Mouse (Mus musculus): ENCODE data around the gene Nup214. TPM values are rescaled to one million over a fixed set of nuclear protein-coding genes. Genes with fewer than 3 reads are reported as not detected.
"Not testable (repeated sequence)": the region's sequence is repeated elsewhere in the genome, so short reads cannot be mapped to it uniquely, and the experiment has no call there.

Nup214 gene
- total and polyA plus RNA-seq, 3 experiments = 33.1 to 90.8 (median 55.5) TPM

DNA sequence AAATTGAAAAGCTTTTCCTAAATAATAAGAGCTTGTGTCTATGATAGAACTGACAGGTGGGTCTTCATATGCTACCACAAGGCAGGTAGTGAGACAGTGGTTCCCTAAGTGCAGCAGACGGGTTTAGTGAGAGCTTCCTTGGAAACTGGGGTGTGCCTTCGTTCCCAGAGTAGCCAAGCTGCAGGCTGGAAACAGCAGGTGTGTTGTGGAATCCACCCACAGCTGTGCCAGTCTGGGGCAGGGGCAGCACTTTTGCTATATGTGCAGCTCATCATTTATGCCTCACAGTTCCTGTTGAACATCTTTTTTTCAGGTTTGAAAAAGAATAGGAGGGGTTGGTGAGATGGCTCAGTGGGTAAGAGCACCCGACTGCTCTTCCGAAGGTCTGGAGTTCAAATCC lies 50.1 kb downstream of the Nup214 start:
- H3K27me3 ChIP-seq (ENCODE audit: insufficient read depth, low read length) = no peaks in the 10 kb centered on the region
- no peak for TF ChIP-seq TAL1 (conservative IDR thresholded peaks at IDR 0.05; ENCODE audit: low read depth, low read length)
- TF ChIP-seq GATA1 (IDR thresholded peaks at IDR 0.05; ENCODE audit: borderline replicate concordance, low read length) = no peak
- no peak for TF ChIP-seq CTCF (IDR thresholded peaks at IDR 0.05; ENCODE audit: low read depth, low read length)
- no peak for TF ChIP-seq GATA2 (IDR thresholded peaks at IDR 0.05; ENCODE audit: borderline replicate concordance, low read depth, low read length)
- ATAC-seq (ENCODE audit: extremely low read depth, insufficient number of reproducible peaks, low FRiP score, poor library complexity, severe bottlenecking) (no peak), DNase-seq (ENCODE audit: low spot score) (no peak)
- no peaks in the 10 kb centered on the region for H3K9me3 ChIP-seq (replicated peaks)
- no peak overlapping the region for H3K4me3 ChIP-seq (ENCODE audit: low read depth, low read length)
- H3K36me3 ChIP-seq (replicated peaks) = peaks cover 94% of the 10 kb centered on the region
- H3K4me1 ChIP-seq (ENCODE audit: insufficient read depth, low read depth, low read length) = no peaks in the 10 kb centered on the region

DNA sequence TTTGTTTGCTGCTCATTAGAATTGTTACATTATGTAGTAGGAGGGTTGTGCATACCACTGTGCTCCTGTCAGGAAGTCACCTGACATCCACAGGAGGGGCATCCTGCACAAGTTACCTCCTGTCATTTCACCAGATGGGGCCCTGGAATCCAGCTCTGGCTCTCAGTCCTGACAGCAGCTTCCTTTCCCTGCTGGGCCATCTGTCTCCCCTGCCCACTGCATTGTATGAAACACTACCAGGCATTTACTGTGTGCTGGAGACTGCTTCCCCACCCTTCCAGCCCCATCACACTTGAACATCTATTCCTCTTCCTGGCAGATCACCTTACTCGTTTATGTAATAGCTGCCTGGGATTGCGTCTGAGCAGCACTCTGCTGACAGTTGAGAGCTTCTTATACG lies 55.4 kb downstream of the Nup214 start:
- ATAC-seq (ENCODE audit: extremely low read depth, insufficient number of reproducible peaks, low FRiP score, poor library complexity, severe bottlenecking) (no peak), DNase-seq (ENCODE audit: low spot score) (no peak)
- no peaks in the 10 kb centered on the region for H3K9me3 ChIP-seq (replicated peaks)
- no peak overlapping the region for H3K4me3 ChIP-seq (ENCODE audit: low read depth, low read length)
- peaks cover 95% of the 10 kb centered on the region for H3K36me3 ChIP-seq (replicated peaks)
- no peaks in the 10 kb centered on the region for H3K27me3 ChIP-seq (ENCODE audit: insufficient read depth, low read length)
- TF ChIP-seq POLR2AphosphoS5 (IDR thresholded peaks at IDR 0.05; ENCODE audit: insufficient replicate concordance, low read depth, low read length) (no peak), GATA1 (IDR thresholded peaks at IDR 0.05; ENCODE audit: borderline replicate concordance, low read length) (no peak), TAL1 (conservative IDR thresholded peaks at IDR 0.05; ENCODE audit: low read depth, low read length) (no peak), GATA2 (IDR thresholded peaks at IDR 0.05; ENCODE audit: borderline replicate concordance, low read depth, low read length) (no peak), CTCF (IDR thresholded peaks at IDR 0.05; ENCODE audit: low read depth, low read length) (no peak)
- H3K4me1 ChIP-seq (ENCODE audit: insufficient read depth, low read depth, low read length) = no peaks in the 10 kb centered on the region

DNA sequence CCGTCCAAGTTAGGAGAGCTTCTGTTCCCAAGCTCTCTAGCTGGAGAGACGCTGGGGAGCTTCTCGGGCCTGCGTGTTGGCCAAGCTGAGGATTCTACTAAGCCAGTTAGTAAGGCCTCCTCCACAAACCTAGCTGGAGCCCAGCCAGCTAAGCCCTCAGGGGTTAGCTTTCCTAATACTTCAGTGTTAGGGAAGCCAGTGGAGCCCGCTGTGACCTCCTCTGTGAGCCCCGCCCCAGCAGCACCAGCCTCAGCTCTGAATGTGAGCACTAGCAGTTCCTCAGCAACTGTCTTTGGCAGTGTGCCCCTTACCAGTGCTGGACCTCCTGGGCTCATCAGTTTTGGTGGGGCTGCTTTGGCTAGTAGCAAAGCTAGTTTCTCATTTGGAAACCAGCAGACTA lies 59.2 kb downstream of the Nup214 start:
- ATAC-seq (ENCODE audit: extremely low read depth, insufficient number of reproducible peaks, low FRiP score, poor library complexity, severe bottlenecking) = no peak
- peaks cover 96% of the 10 kb centered on the region for H3K36me3 ChIP-seq (replicated peaks)

DNA sequence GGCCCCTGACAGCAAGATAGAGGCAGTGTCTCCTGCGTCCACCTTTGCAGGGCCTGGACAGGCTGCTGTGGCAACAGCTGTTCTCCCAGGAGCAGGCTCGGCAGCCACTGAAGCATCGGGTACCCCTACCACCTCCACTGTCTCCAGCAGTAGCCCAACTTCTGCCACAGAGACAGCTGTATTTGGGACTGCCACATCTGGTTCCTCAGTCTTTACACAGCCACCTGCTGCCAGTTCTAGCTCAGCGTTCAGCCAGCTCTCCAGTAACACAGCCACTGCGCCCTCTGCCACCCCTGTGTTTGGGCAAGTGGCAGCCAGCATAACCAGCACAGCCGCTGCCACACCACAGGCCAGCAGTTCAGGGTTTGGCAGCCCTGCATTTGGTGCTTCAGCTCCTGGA lies 60.0 kb downstream of the Nup214 start:
- TF ChIP-seq TAL1 (conservative IDR thresholded peaks at IDR 0.05; ENCODE audit: low read depth, low read length) (no peak), POLR2AphosphoS5 (IDR thresholded peaks at IDR 0.05; ENCODE audit: insufficient replicate concordance, low read depth, low read length) (no peak), GATA1 (IDR thresholded peaks at IDR 0.05; ENCODE audit: borderline replicate concordance, low read length) (no peak), CTCF (IDR thresholded peaks at IDR 0.05; ENCODE audit: low read depth, low read length) (no peak), GATA2 (IDR thresholded peaks at IDR 0.05; ENCODE audit: borderline replicate concordance, low read depth, low read length) (no peak)
- ATAC-seq (ENCODE audit: extremely low read depth, insufficient number of reproducible peaks, low FRiP score, poor library complexity, severe bottlenecking) (no peak), DNase-seq (ENCODE audit: low spot score) (no peak)
- Histone ChIP-seq H3K36me3 (replicated peaks) (peaks cover 97% of the 10 kb centered on the region), H3K9me3 (replicated peaks) (no peaks in the 10 kb centered on the region), H3K27me3 (ENCODE audit: insufficient read depth, low read length) (no peaks in the 10 kb centered on the region), H3K4me1 (ENCODE audit: insufficient read depth, low read depth, low read length) (peaks cover 11% of the 10 kb centered on the region; the same call in 1 of the 2 replicates), H3K4me3 (ENCODE audit: low read depth, low read length) (no peak overlapping the region)

More for the DNA sequence above, 59.2 kb downstream of the Nup214 start:
- Histone ChIP-seq H3K27me3 (ENCODE audit: insufficient read depth, low read length) (no peaks in the 10 kb centered on the region), H3K9me3 (replicated peaks) (no peaks in the 10 kb centered on the region), H3K4me1 (ENCODE audit: insufficient read depth, low read depth, low read length) (peaks cover 8% of the 10 kb centered on the region; the same call in 1 of the 2 replicates), H3K4me3 (ENCODE audit: low read depth, low read length) (no peak overlapping the region)
- no peak for DNase-seq (ENCODE audit: low spot score)
- TF ChIP-seq TAL1 (conservative IDR thresholded peaks at IDR 0.05; ENCODE audit: low read depth, low read length) = no peak
- no peak for TF ChIP-seq CTCF (IDR thresholded peaks at IDR 0.05; ENCODE audit: low read depth, low read length)
- no peak for TF ChIP-seq GATA1 (IDR thresholded peaks at IDR 0.05; ENCODE audit: borderline replicate concordance, low read length)
- TF ChIP-seq GATA2 (IDR thresholded peaks at IDR 0.05; ENCODE audit: borderline replicate concordance, low read depth, low read length) = no peak
- TF ChIP-seq POLR2AphosphoS5 (IDR thresholded peaks at IDR 0.05; ENCODE audit: insufficient replicate concordance, low read depth, low read length) = no peak

DNA sequence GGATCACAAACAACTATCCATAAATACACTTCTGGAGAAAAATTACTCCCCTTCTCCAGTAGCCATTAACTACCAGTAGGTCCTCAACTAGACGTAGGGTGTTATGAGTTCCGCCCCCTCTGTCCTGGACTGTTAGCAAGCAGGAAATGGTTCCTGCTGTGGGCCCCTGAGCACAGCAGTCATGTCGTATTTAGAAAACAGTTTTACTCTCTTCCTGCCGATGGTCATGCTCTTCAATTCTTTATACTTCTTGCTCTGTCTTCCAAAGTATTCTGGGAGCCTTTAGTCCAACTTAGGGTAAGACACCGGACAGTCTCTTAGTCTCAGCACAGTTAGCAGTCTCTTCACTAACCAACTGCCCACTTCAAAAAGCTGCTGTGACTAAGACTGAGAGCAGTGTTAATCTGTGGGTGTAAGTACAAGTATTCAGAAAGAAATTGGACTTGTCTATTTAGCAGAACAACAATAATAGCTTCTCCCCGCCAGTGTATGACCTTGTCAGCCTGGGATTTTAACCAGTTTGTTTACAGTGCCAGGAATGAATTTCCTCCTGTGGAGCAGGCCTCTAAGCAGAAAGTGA lies 63.1 kb downstream of the Nup214 start:
- H3K27me3 ChIP-seq (ENCODE audit: insufficient read depth, low read length) = no peaks in the 10 kb centered on the region
- no peaks in the 10 kb centered on the region for H3K9me3 ChIP-seq (replicated peaks)
- peaks cover 11% of the 10 kb centered on the region; the same call in 1 of the 2 replicates for H3K4me1 ChIP-seq (ENCODE audit: insufficient read depth, low read depth, low read length)
- DNase-seq (ENCODE audit: low spot score) (no peak), ATAC-seq (ENCODE audit: extremely low read depth, insufficient number of reproducible peaks, low FRiP score, poor library complexity, severe bottlenecking) (no peak)
- TF ChIP-seq TAL1 (conservative IDR thresholded peaks at IDR 0.05; ENCODE audit: low read depth, low read length) (no peak), GATA1 (IDR thresholded peaks at IDR 0.05; ENCODE audit: borderline replicate concordance, low read length) (no peak), GATA2 (IDR thresholded peaks at IDR 0.05; ENCODE audit: borderline replicate concordance, low read depth, low read length) (no peak), CTCF (IDR thresholded peaks at IDR 0.05; ENCODE audit: low read depth, low read length) (no peak)
- H3K36me3 ChIP-seq (replicated peaks) = peaks cover 96% of the 10 kb centered on the region
- no peak overlapping the region for H3K4me3 ChIP-seq (ENCODE audit: low read depth, low read length)

DNA sequence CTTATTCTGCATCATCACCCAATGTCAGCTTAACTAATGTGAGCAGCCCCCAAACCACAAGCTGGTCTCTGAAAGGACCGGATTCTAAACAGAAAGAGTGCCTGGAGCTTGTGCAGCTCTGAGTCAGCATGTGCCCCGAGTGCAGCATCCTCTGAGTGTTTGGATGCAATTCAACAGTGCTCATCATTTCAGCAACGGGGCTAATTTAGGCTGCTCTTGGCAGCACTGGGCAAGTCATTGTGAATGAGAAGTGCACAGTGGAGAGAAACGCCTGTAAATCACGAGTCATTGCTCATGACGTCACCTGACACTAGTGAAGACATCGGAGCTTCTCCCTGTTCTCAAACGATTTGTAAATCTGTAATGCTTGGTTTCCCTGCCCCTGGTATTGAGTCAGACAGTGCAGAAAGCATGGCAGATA lies 64.4 kb downstream of the Nup214 start:
- TF ChIP-seq POLR2AphosphoS5 (IDR thresholded peaks at IDR 0.05; ENCODE audit: insufficient replicate concordance, low read depth, low read length) (no peak), CTCF (IDR thresholded peaks at IDR 0.05; ENCODE audit: low read depth, low read length) (no peak), GATA1 (IDR thresholded peaks at IDR 0.05; ENCODE audit: borderline replicate concordance, low read length) (no peak), GATA2 (IDR thresholded peaks at IDR 0.05; ENCODE audit: borderline replicate concordance, low read depth, low read length) (no peak), TAL1 (conservative IDR thresholded peaks at IDR 0.05; ENCODE audit: low read depth, low read length) (no peak)
- Histone ChIP-seq H3K4me3 (ENCODE audit: low read depth, low read length) (no peak overlapping the region), H3K36me3 (replicated peaks) (peaks cover 94% of the 10 kb centered on the region), H3K9me3 (replicated peaks) (no peaks in the 10 kb centered on the region), H3K27me3 (ENCODE audit: insufficient read depth, low read length) (no peaks in the 10 kb centered on the region), H3K4me1 (ENCODE audit: insufficient read depth, low read depth, low read length) (peaks cover 11% of the 10 kb centered on the region; the same call in 1 of the 2 replicates)
- DNase-seq (ENCODE audit: low spot score) (no peak), ATAC-seq (ENCODE audit: extremely low read depth, insufficient number of reproducible peaks, low FRiP score, poor library complexity, severe bottlenecking) (no peak)

DNA sequence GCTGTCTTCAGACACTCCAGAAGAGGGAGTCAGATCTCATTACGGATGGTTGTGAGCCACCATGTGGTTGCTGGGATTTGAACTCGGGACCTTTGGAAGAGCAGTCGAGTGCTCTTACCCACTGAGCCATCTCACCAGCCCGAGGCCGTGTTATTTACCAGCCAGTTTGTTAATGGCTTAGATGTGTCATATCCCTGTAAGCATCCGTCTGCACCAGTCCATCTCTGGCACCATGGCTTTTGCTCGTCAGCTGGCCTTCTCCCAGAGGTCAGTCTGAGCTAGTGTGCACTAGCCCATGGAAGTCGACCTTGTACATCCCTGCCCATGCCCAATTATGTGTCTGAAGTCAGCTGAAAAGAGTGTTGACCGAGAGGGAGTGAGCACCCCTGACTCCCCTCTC lies 66.4 kb downstream of the Nup214 start:
- ATAC-seq (ENCODE audit: extremely low read depth, insufficient number of reproducible peaks, low FRiP score, poor library complexity, severe bottlenecking); DNase-seq (ENCODE audit: low spot score); H3K4me3 ChIP-seq (ENCODE audit: low read depth, low read length); H3K27me3 ChIP-seq (ENCODE audit: insufficient read depth, low read length); H3K9me3 ChIP-seq (replicated peaks): not testable (repeated sequence)
- Histone ChIP-seq H3K4me1 (ENCODE audit: insufficient read depth, low read depth, low read length) (peaks cover 11% of the 10 kb centered on the region; the same call in 1 of the 2 replicates), H3K36me3 (replicated peaks) (peaks cover 94% of the 10 kb centered on the region)
